Mouse (Mus musculus) megakaryocyte, embryonic 14.5 days (primary cell): ENCODE data around the gene Fosb.

Source experiments
- FLI1 ChIP-seq: IDR thresholded peaks from 2 replicates; pipeline ENCODE4 v1.6.1; 2012; ENCODE audit warnings: low read length, inconsistent platforms, mixed read lengths
- GATA1 ChIP-seq: IDR thresholded peaks from 3 replicates; pipeline ENCODE4 v1.6.1; 2012; ENCODE audit warnings: mixed read lengths, low read length, inconsistent platforms, borderline replicate concordance

DNA sequence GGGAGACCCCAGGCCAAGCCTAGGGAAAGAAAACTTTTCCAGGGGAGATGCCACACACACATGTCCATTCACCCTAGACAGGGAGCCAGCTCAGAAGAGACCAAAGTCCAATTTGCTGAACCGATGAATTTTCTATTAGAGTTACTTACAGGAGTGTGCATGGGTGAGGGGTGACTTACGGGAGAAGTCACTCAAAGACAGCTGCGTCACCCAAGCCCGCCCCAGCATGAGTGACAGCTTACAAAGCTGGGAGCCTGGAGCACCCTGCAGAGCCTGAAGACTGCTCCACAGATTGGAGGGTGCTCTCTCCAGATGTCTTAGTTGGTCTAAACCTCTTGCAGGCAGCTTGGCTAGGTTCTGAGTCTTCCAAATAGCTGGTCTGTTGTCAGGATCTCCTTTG is 2.1 kb upstream of the Fosb start:
- TF ChIP-seq GATA1 (no peak), FLI1 (no peak)
